Mouse (Mus musculus) heart, embryonic 14.5 days (tissue): ENCODE data around the gene Itga8. TPM values are rescaled to one million over a fixed set of nuclear protein-coding genes. Genes with fewer than 3 reads are reported as not detected.

Experiments
- ATAC-seq: fragments of 200-750 bp; cut with Nextera tagmentation; 2 replicates; pipeline ENCODE4 v1.8.0; 2017; ENCODE audit warnings: low read depth, moderate TSS enrichment; ENCODE audit not compliant: insufficient number of reproducible peaks, insufficient read depth, low FRiP score
- H3K27ac ChIP-seq, 2 experiments: fragments of 200-500 bp in 1 of 2; fragments of 300-500 bp in 1 of 2; sonication (generic) in 1 of 2; replicated peaks in 1 of 2; 2 replicates each; pipeline ENCODE4 v1.5.1; 2012 to 2014; ENCODE audit warnings: low read depth in 2 of 2, low read length in 2 of 2, control low read depth in 1 of 2, mild to moderate bottlenecking in 1 of 2, mixed read lengths in 1 of 2; ENCODE audit not compliant: control insufficient read depth in 1 of 2, insufficient read depth in 1 of 2
- H3K27me3 ChIP-seq: fragments of 300-500 bp; sonication (generic); 2 replicates; pipeline ENCODE4 v1.6.1; 2014; ENCODE audit warnings: mild to moderate bottlenecking, low read length, control low read depth; ENCODE audit not compliant: control insufficient read depth, insufficient read depth
- H3K36me3 ChIP-seq: fragments of 300-500 bp; sonication (generic); 2 replicates; pipeline ENCODE4 v1.6.1; 2014; ENCODE audit warnings: mild to moderate bottlenecking, control low read depth, low read length, mixed read lengths; ENCODE audit not compliant: control insufficient read depth, insufficient read depth
- H3K4me1 ChIP-seq, 2 experiments: fragments of 200-500 bp in 1 of 2; fragments of 300-500 bp in 1 of 2; sonication (generic) in 1 of 2; 2 replicates each; pipeline ENCODE4 v1.6.1; 2012 to 2014; ENCODE audit warnings: low read length in 2 of 2, control low read depth in 1 of 2, mixed read lengths in 1 of 2; ENCODE audit not compliant: control insufficient read depth in 2 of 2, insufficient read depth in 2 of 2
- H3K4me2 ChIP-seq: fragments of 300-500 bp; sonication (generic); 2 replicates; pipeline ENCODE4 v1.6.1; 2014; ENCODE audit warnings: mild to moderate bottlenecking, low read length
- H3K4me3 ChIP-seq, 2 experiments: fragments of 200-500 bp in 1 of 2; fragments of 300-500 bp in 1 of 2; sonication (generic) in 1 of 2; 2 replicates each; pipeline ENCODE4 v1.5.1; 2012 to 2014; ENCODE audit warnings: low read length in 2 of 2, mild to moderate bottlenecking in 2 of 2, control low read depth in 1 of 2, low read depth in 1 of 2, moderate library complexity in 1 of 2; ENCODE audit not compliant: control insufficient read depth in 1 of 2, insufficient read depth in 1 of 2
- H3K9ac ChIP-seq: fragments of 300-500 bp; sonication (generic); 2 replicates; pipeline ENCODE4 v1.6.1; 2014; ENCODE audit warnings: mild to moderate bottlenecking, low read length
- H3K9me3 ChIP-seq: fragments of 300-500 bp; sonication (generic); 2 replicates; pipeline ENCODE4 v1.6.1; 2016; ENCODE audit warnings: low read length, control low read depth; ENCODE audit not compliant: control insufficient read depth
- WGBS: fragments of 180-500 bp; shearing (Covaris S2); extraction: QIAGEN DNeasy Blood & Tissue Kit; methylation state at CpG from one replicate; pipeline ENCODE4 v1.1.7; 2014; 5-methylcytosine and 5-hydroxymethylcytosine counted together
- polyA plus RNA-seq: library from polyadenylated mRNA; unstranded; fragments of >200 nt; fragmentation: Nextera tagmentation; extraction: Ambion mirVana; gene quantifications from 2 replicates; pipeline ENCODE4 v1.2.1, GENCODE M21; 2014

The Itga8 gene
- 13.5 and 13.7 TPM in 2 replicates for polyA plus RNA-seq

DNA sequence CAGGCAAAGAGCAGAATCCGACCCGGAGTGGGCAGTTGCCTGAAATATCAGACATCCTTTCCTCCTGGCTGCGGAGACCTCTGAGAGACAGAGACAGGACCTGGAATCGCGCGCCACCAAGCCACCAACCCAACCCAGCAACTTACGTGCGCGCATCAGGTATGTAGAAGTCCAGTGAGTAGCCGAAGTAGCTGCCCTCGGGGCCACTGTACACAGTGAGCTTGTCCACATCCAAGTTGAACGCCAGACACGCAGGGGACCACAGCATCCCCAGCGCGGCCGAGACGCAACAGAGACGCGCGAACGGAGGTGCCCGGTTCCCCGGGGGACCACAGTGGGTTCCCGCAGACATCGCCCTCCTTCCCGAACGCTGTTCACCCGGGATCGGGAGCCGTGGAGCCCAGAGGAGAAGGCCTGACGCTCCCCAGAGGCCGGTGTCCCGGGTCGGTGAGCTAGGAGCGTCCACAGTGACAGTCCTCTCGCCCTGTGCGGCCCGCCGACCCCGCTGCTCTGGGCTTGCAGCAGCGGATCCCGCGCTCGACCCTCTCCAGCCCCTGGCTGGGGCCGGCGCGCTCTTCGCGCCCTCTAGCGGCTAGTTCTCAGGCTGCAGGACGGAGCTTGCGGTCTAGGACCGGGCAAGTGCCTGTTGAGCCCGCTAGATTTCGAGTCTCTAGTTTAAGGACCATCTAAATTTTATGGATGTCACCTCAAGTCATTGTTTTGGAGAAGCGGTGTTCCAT, at the start of gene Itga8:
TSS of gene Itga8 (minus strand) at position 492 of the 740 bp plus-strand sequence.
- H3K27ac ChIP-seq: no peak within 1 kb of the TSS
- H3K9ac ChIP-seq: peak within 1 kb of the TSS; percentile 79
- peak within 1 kb of the TSS; percentile 98 for H3K4me2 ChIP-seq
- no peaks in the 10 kb centered on the region for H3K9me3 ChIP-seq
- WGBS: under 1% methylated on average over 55 of the region's 56 CpGs
- no peaks in the 10 kb centered on the region for H3K4me1 ChIP-seq
- peaks cover 13% of the 10 kb centered on the region; the same call in 1 of the 2 replicates for H3K27me3 ChIP-seq
- peak within 1 kb of the TSS; percentile 73 to 74 for H3K4me3 ChIP-seq
- H3K36me3 ChIP-seq: no peaks in the 10 kb centered on the region
- peak; percentile 88 for ATAC-seq

DNA sequence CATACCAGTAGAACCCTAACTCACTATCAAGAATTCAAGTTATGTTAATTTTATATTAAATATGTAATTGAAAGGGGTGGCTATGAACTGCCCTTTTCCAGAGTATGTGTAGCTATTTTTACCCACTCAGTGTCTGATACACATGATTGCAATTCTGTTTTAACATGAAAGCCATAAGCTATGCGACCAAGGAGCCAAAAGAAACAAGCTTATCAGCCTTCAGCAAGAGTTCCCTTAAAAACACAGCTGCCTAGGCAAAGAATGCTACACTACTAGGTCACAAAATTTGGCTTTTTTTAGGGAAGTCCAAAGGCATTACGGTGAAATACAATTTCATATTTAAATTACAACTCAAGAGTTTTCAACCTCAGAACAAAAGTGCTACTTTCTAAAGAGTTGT, 47.2 kb upstream of the Itga8 start:
- whole genome bisulfite sequencing: 33% methylated on average over 2 of the region's 2 CpGs
- no peak for ATAC-seq

DNA sequence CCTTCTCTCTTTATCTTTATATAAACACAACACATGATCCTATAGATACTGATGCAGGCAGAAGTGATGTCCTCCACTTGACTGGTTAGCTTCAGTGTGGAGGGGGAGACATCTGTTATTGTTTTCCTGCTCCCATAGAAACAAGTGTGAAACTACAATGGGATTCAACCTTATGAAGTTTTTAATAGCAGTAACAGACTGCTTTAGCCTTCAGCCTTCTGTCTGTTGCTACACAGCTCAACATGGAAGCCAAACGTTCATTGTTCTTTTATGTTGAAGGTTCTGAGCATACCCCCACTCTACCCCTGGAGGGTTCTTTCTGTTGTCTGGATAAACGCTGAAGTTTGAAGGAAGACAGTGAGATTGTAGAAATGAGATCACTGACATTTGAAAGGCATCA, 30.2 kb upstream of the Itga8 start:
- Histone ChIP-seq H3K27me3 (no peaks in the 10 kb centered on the region), H3K36me3 (no peaks in the 10 kb centered on the region), H3K4me2 (no peak overlapping the region), H3K4me3 (no peak overlapping the region), H3K27ac (no peak overlapping the region), H3K9me3 (no peaks in the 10 kb centered on the region), H3K9ac (no peak overlapping the region), H3K4me1 (peaks cover 8 to 13% of the 10 kb centered on the region in 2 experiments)
- no peak for ATAC-seq
- WGBS: 63% methylated on average over 2 of the region's 2 CpGs

More for the DNA sequence above, 47.2 kb upstream of the Itga8 start:
- Histone ChIP-seq H3K27me3 (no peaks in the 10 kb centered on the region), H3K4me3 (no peak overlapping the region), H3K9ac (no peak overlapping the region), H3K27ac (peak overlapping the region in 1 of 2 experiments; percentile 65; a peak in 2 of 4 replicates), H3K9me3 (no peaks in the 10 kb centered on the region), H3K4me2 (no peak overlapping the region), H3K36me3 (peaks cover 12% of the 10 kb centered on the region; the same call in 1 of the 2 replicates), H3K4me1 (peaks cover 4 to 10% of the 10 kb centered on the region in 2 experiments)

DNA sequence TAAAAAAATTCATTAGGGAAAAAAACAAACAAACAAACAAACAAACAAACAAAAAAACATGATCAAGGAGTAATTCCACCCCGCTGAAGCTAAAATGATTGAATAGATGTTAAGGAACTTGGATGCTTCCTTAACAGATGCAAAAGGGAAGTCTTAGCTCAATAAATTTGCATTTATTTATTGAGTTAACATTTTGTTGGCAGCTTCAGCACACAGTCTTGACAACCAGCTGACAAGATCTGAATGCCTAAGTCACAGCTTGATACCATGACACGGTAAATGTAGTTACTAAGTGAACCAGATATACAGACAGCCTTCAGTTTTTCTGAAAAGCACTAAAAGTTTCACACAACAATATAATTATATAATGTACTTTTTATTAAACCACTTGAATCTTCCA, 27.9 kb upstream of the Itga8 start:
- Histone ChIP-seq H3K36me3 (no peaks in the 10 kb centered on the region), H3K27ac (no peak overlapping the region), H3K27me3 (no peaks in the 10 kb centered on the region), H3K4me3 (no peak overlapping the region), H3K4me2 (no peak overlapping the region), H3K4me1 (peaks cover 8 to 13% of the 10 kb centered on the region in 2 experiments), H3K9me3 (no peaks in the 10 kb centered on the region), H3K9ac (no peak overlapping the region)
- 72% methylated on average over 2 of the region's 2 CpGs for WGBS
- no peak for ATAC-seq

DNA sequence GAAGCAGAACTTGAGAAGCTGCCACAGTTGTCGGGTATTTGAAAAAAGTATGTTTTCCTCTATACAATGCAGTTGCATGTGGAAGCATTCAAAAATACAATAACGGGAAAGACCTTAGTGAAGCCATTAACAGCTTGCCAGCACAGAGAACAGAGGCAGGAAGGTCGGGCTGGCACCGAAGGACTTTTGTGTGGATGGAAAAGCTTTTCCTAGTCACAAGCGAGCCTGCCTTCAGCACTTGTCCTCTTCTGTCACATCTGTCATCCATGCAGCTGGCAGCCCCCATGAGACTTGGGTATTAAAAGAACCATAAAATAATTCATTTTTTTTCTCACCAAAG, 27.3 kb upstream of the Itga8 start:
- no peak for ATAC-seq
- Histone ChIP-seq H3K4me2 (no peak overlapping the region), H3K4me1 (peaks cover 8 to 13% of the 10 kb centered on the region in 2 experiments), H3K9ac (no peak overlapping the region), H3K4me3 (no peak overlapping the region), H3K9me3 (no peaks in the 10 kb centered on the region), H3K27me3 (no peaks in the 10 kb centered on the region), H3K27ac (peak overlapping the region in 1 of 2 experiments; percentile 4; a peak in 1 of 4 replicates), H3K36me3 (no peaks in the 10 kb centered on the region)
- WGBS: 39% methylated on average over 5 of the region's 5 CpGs

DNA sequence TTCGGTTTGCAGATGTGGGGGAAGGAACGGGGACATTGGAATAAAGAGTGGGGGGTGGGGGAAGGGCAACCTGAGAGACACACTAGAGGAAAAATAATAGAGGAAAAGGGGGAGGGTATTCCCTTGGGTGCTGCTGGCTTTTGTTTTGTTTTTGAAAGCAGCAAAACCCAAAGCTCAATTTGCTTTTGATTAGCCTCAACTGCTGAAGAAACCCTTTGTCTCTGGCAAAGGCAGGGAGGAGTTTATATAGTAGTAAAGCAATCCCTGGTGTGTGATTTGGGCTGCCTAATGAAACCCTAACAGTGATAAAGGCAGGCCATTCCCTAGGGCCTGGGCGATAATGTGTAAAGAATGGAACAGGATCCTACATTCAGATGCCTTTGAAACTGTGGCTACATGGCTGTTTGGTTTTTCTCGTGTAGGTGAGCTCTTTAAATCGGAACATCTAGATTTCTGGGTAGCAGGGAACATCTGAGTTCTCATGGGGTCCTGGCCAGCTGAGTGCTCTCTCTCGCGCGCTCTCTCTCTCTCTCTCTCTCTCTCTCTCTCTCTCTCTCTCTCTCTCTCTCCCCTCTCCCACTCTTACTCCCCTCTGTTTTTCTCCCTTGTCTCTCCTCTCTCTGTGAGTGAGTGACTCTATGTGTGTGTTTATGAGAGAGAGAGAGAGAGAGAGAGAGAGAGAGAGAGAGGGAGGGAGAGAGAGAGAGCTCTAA, 26.8 kb upstream of the Itga8 start:
- no peaks in the 10 kb centered on the region for H3K9me3 ChIP-seq
- peak overlapping the region in 1 of 2 experiments; percentile 4; a peak in 2 of 4 replicates for H3K27ac ChIP-seq
- 39% methylated on average over 8 of the region's 8 CpGs for WGBS
- peaks cover 8 to 13% of the 10 kb centered on the region in 2 experiments for H3K4me1 ChIP-seq
- no peaks in the 10 kb centered on the region for H3K27me3 ChIP-seq
- no peak for ATAC-seq
- H3K36me3 ChIP-seq: no peaks in the 10 kb centered on the region
- no peak overlapping the region for H3K4me3 ChIP-seq
- peak overlapping the region; percentile 68 for H3K4me2 ChIP-seq
- no peak overlapping the region for H3K9ac ChIP-seq

DNA sequence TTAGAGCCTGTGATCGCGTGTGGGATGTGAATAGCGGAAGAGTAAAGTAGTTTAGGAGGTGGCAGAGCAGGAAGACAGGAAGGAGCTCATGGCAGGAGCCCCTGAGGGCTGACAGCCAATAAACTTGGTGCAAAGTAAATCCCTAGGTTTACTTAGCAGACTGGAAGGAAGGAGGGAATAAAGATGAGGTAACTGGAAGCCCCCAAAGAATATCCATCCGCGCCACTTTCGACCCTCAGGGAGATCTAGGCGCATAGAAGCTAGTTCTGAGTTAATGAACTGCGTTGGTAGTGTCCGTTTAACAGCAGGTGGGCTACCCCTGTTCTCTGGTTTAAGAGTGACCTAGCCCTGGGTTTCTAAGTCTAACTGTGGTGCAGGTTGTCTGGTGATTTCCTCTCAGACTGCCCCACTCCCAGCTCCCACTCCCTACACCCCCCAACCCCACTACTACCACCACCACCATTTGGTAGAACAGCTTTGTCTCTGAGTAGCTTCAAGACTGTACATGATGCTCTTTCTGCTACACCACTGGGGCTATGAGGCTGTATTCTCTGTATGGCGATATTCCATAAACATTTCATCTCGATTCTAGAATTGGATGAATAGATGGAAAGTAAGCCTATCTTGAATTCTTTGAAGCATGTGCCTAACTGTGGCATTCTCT, 26.1 kb upstream of the Itga8 start:
- peak overlapping the region; percentile 68 for H3K4me2 ChIP-seq
- H3K9ac ChIP-seq: peak overlapping the region; percentile 50; the same call in 1 of the 2 replicates
- H3K27me3 ChIP-seq: no peaks in the 10 kb centered on the region
- H3K4me1 ChIP-seq: peaks cover 8 to 13% of the 10 kb centered on the region in 2 experiments
- H3K36me3 ChIP-seq: no peaks in the 10 kb centered on the region
- peak overlapping the region in 1 of 2 experiments; percentile 35; a peak in 2 of 4 replicates for H3K4me3 ChIP-seq
- H3K9me3 ChIP-seq: no peaks in the 10 kb centered on the region
- WGBS: 54% methylated on average over 11 of the region's 11 CpGs
- no peak for ATAC-seq
- 0 out of 4 replicates have a peak overlapping the region, but pooled peaks of 1 of the 2 experiments have one; percentile 12 for H3K27ac ChIP-seq
